27 mouse cellular contexts compared by ENCODE assay signal in the genomic region with DNA sequence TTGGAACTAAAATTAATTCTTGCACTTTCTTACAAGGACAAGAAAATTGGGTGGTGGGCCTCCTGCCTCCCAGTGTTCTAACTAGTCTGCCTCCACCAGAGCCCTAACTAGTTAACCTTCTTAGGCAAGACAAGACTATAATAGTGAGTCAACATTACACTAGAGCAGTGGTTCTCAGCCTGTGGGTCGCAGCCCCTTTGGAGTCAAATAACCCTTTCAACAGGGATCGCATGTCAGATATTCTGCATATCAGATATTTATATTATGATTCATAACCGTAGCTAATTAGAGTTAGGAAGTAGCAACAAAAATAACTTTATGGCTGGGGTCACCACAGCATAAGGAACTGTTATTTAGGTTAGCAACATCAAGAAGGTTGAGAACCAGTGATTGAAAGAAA.
A peak's percentile ranks its signal among the peaks of the same experiment; 100 is the strongest.
DNase-seq lines count a peak whose midpoint lies in the region; ATAC-seq and TF ChIP-seq lines count a peak whose summit lies in the region.
"Had no signal": no experiment of that assay in that cellular context is flagged by ENCODE, and none has a peak within 500 bp of the region (broad histone marks: within the 10 kb centered on the region; RNA-seq: fewer than 3 reads in every experiment).

No protein-coding gene starts in this region.

- H3K4me1 ChIP-seq in intestine, embryonic 14.5 days (replicated peaks; ENCODE audit: control insufficient read depth, insufficient read depth, low read length), result no peaks in the 10 kb centered on the region
- H3K4me1 ChIP-seq in intestine, embryonic 16.5 days (ENCODE audit: control insufficient read depth, insufficient read depth, low read length), result no peaks in the 10 kb centered on the region
- peaks cover 8% of the 10 kb centered on the region for H3K4me1 ChIP-seq in embryonic fibroblast, embryonic 13.5 days (ENCODE audit: control insufficient read depth, insufficient read depth, low read length)
- H3K4me1 ChIP-seq: embryonic facial prominence, embryonic 10.5 days; forebrain, embryonic 10.5 days; forebrain, embryonic 12.5 days had no signal

- H3K27me3 ChIP-seq in intestine, embryonic 14.5 days (replicated peaks; ENCODE audit: control insufficient read depth, insufficient read depth, low read length), result no peaks in the 10 kb centered on the region
- H3K27me3 ChIP-seq in intestine, embryonic 16.5 days (replicated peaks; ENCODE audit: control insufficient read depth, insufficient read depth, low read length), result no peaks in the 10 kb centered on the region
- H3K27me3 ChIP-seq: CH12.LX; embryonic facial prominence, embryonic 12.5 days; forebrain, embryonic 12.5 days; Patski had no signal

- DNase-seq in intestine, embryonic 14.5 days (ENCODE audit: low spot score), result peak; percentile 13
- DNase-seq in embryo, embryonic 9.5 days (ENCODE audit: extremely low spot score), result no peak
- no peak for DNase-seq in cerebellum, adult 11-12 months
- DNase-seq: adrenal gland, adult 8-10 months; adrenal gland, postnatal 14 days; adrenal gland, postnatal 36 days; B cell, adult 2 months; cerebellum, adult 18-20 months; cerebellum, adult 8-10 months; cerebellum, adult 9-11 months; cerebellum, postnatal 14 days; cerebellum, postnatal 36 days; embryo, embryonic 11 days had no signal

- no peak for ATAC-seq in intestine, embryonic 14.5 days (replicated peaks; ENCODE audit: low FRiP score, low TSS enrichment, low read depth)
- no peak for ATAC-seq in intestine, embryonic 16.5 days
- ATAC-seq: activated CD4-positive, CD25-positive, alpha-beta regulatory T cell, adult 4 months; CD4-positive, CD25-positive, alpha-beta regulatory T cell, adult 4 months; forebrain, embryonic 14.5 days; forebrain, embryonic 16.5 days; Patski had no signal

- H3K4me2 ChIP-seq in intestine, embryonic 14.5 days (ENCODE audit: low read length), result no peak overlapping the region
- no peak overlapping the region for H3K4me2 ChIP-seq in intestine, embryonic 16.5 days (ENCODE audit: low read depth, low read length)
- H3K4me2 ChIP-seq: embryonic facial prominence, embryonic 12.5 days; forebrain, embryonic 12.5 days had no signal

- H3K9ac ChIP-seq in intestine, embryonic 14.5 days (ENCODE audit: low read length), result no peak overlapping the region
- no peak overlapping the region for H3K9ac ChIP-seq in intestine, embryonic 16.5 days (ENCODE audit: low read depth, low read length)
- H3K9ac ChIP-seq: embryonic facial prominence, embryonic 12.5 days; forebrain, embryonic 12.5 days had no signal

- TF ChIP-seq CTCF in embryonic fibroblast, embryonic 13.5 days (IDR thresholded peaks at IDR 0.05; ENCODE audit: borderline replicate concordance, insufficient read depth, low read length), result no peak

- H3K36me3 ChIP-seq in intestine, embryonic 14.5 days (ENCODE audit: control insufficient read depth, insufficient read depth, low read length), result no peaks in the 10 kb centered on the region
- H3K36me3 ChIP-seq in intestine, embryonic 16.5 days (ENCODE audit: control insufficient read depth, insufficient read depth, low read length), result no peaks in the 10 kb centered on the region
- H3K36me3 ChIP-seq: embryonic facial prominence, embryonic 10.5 days; embryonic facial prominence, embryonic 12.5 days; forebrain, embryonic 12.5 days; G1E had no signal

- TF ChIP-seq POLR2A in embryonic fibroblast, embryonic 13.5 days (IDR thresholded peaks at IDR 0.05; ENCODE audit: low read depth, low read length), result no peak

- no peak overlapping the region for H3K4me3 ChIP-seq in intestine, embryonic 14.5 days (ENCODE audit: low read depth, low read length)
- H3K4me3 ChIP-seq in intestine, embryonic 16.5 days (ENCODE audit: low read length), result no peak overlapping the region
- H3K4me3 ChIP-seq in embryonic fibroblast, embryonic 13.5 days (ENCODE audit: insufficient read depth, low read length), result no peak overlapping the region
- H3K4me3 ChIP-seq: embryonic facial prominence, embryonic 10.5 days; embryonic facial prominence, embryonic 12.5 days; erythroblast, embryonic 14.5 days; forebrain, embryonic 10.5 days; forebrain, embryonic 12.5 days had no signal

- H3K9me3 ChIP-seq in intestine, embryonic 14.5 days (ENCODE audit: control insufficient read depth, low read length), result no peaks in the 10 kb centered on the region
- no peaks in the 10 kb centered on the region for H3K9me3 ChIP-seq in intestine, embryonic 16.5 days (ENCODE audit: control insufficient read depth, low read length)
- H3K9me3 ChIP-seq: embryonic facial prominence, embryonic 10.5 days; embryonic facial prominence, embryonic 12.5 days; forebrain, embryonic 10.5 days; forebrain, embryonic 12.5 days; G1E had no signal

- H3K27ac ChIP-seq in intestine, embryonic 14.5 days (ENCODE audit: low read depth), result no peak overlapping the region
- H3K27ac ChIP-seq in intestine, embryonic 16.5 days (ENCODE audit: low read length), result no peak overlapping the region
- peak overlapping the region; percentile 82 for H3K27ac ChIP-seq in embryonic fibroblast, embryonic 13.5 days (ENCODE audit: insufficient read depth, low read length)
- H3K27ac ChIP-seq: embryonic facial prominence, embryonic 10.5 days; embryonic facial prominence, embryonic 12.5 days; forebrain, embryonic 10.5 days; forebrain, embryonic 12.5 days had no signal

- WGBS in intestine, embryonic 14.5 days, result 89% methylated on average over 3 of the region's 3 CpGs
- WGBS in intestine, embryonic 16.5 days, result 89% methylated on average over 3 of the region's 3 CpGs
